Mouse (Mus musculus): Measurements from ENCODE around the gene Max.

Max gene
- long read RNA-seq, experiment 1, partial matches to known transcripts, result 0 of 3 reads
- long read RNA-seq, experiment 1, other reads (novel, unspliced or antisense), result 2 of 3 reads
- long read RNA-seq, experiment 2, partial matches to known transcripts, result 0 of 1 reads
- long read RNA-seq, experiment 2, other reads (novel, unspliced or antisense), result 1 of 1 reads

DNA sequence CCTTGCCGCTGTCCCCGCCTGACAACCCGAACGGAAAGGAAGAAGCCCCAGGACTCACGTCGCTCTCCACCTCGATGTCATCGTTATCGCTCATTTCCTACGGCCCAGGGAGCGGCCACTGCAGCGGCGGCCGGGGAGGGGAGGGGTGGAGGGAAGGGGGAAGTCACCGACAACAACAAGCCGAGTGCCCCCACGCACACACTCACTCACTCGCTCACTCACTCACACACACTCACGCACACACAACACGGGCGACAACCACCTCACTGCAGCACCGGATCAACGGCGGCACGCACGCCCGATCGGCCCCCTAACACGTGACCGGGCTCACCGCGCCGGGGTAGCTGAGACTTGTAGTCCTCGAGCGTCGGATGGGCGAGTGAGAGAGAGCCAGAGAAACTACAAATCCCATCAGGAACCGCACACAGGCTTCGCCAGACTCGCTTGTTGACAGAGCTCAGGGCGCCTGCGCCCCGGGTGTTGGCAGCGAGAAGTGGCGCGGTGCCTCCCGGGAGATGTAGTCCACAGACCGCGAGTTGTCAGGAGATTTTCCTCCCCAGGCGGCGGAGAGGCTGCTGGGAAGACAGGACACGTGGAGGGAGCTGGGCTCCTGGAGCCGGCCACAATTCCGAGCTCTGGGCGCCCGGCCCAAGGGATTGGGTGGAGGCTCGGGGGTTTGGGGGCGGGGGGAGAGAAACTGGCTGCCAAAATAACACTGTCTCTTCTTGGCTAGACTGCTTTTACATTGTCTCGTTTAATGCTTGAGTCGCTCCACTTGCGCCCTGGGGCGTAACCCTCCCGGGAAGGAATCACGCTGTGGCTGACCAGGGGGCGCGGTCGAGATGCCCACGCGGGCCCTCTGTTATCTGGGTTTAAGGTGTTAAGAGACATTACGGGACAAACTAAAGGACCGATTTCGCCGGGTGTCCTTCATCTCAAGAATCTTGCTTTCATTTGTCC lies at the start of gene Max:
Max (minus strand) TSS at position 270 of the 960 bp plus-strand sequence.
- intact Hi-C loops (cut with DNase I), result no loop called here

DNA sequence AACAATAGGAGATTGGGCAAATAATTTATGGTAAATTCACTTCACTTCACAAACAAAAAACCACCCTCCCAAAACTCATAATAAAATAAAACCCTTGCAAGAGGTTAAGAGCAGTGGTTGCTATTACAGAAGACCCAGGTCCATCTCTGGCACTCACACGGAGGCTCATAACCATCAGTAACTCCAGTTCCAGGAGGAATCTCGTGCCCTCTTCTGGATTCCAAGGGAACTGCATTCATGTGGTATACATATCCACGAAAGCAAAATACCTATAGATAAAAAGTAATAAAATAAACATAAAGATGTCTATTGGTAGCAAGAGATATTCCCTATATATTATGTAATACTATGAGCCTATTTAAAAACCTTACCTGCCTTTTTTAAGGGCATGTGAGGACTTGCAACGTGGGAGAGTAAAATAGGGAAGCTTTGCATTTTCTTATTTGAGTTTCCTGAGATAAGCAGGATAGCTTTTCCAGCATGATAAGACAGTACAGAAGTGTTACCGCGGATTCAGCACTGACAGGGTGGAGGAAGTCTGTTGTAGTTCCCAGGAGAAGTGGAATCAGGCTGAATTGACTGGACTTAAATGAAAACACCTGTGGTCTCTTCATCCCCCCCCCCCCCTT lies 49.2 kb upstream of the Max start:
- intact Hi-C loops (cut with DNase I), result no loop called here

GRCm38 (mm10) chr12:77009202-77010030 lies 47.4 kb upstream of the Max start:
- intact Hi-C loops (cut with DNase I), result loop anchor here (10.0 kb wide), 1 partner anchor 775 kb away; no protein-coding TSS in a partner anchor

- intact Hi-C loops (cut with DNase I), result loop anchor here (10.0 kb wide), 1 partner anchor 780 kb away; no protein-coding TSS in a partner anchor
Observed at GRCm38 (mm10) chr12:77004893-77005292, 42.9 kb upstream of the Max start.

- intact Hi-C loops (cut with DNase I), result loop anchor here (10.0 kb wide), 1 partner anchor 782 kb away; no protein-coding TSS in a partner anchor
Observed at GRCm38 (mm10) chr12:77002551-77003228, 40.7 kb upstream of the Max start.

DNA sequence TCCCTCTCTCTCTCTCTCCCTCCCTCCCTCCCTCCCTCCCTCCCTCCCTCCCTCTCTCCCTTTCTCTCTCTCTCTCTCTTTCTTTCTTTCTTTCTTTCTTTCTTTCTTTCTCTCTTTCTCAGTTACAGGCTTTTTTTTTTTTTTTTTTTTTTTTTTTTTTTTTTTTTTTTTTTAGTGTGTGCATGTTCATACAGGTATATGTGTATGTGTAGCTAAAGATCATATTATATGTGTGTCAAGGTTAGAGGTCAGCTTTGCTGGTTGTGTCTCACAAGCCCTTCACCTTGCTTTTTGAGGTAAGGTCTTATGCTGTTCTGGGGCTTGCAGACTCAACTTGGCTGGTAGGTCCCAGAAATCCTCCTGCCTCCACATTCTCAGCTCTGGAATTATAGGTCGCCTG lies 39.3 kb upstream of the Max start:
- intact Hi-C loops (cut with DNase I), result loop anchor here (2.0 to 10.0 kb wide), 2 partner anchors 567 to 783 kb away; no protein-coding TSS in a partner anchor

- intact Hi-C loops (cut with DNase I), result loop anchor here (2.0 to 10.0 kb wide), 2 partner anchors 568 to 784 kb away; no protein-coding TSS in a partner anchor
Observed at GRCm38 (mm10) chr12:77000705-77001284, 38.8 kb upstream of the Max start.

DNA sequence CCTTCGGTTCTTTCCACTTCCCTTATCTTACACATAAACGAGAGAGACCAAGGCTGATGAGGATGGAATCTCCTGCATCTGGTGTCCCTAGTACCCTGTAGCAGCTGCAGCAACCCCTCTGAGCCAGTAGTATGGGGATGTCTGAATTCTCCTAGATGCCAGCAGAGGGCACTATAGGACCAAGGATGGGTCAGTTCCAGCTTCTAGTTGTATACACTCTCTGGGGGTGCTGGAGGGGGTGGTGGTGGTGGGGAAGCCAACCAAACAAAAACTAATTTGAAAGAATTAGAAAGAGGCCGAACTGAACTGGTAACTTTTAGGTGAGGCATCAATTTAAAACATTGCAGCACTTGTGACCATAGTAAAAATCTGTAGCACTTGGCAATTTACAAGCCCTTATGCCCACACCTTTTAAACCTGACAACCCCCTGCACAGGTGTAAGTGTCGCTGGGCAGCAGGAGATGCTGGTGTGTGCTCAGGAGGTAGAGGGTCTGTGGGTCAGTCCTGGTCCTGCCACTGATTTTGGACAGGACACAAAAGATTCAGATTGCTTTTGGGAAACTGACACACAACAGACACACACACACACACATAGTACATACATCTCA lies 38.2 kb upstream of the Max start:
- intact Hi-C loops (cut with DNase I), result loop anchor here (2.0 to 10.0 kb wide), 2 partner anchors 569 to 785 kb away; no protein-coding TSS in a partner anchor

DNA sequence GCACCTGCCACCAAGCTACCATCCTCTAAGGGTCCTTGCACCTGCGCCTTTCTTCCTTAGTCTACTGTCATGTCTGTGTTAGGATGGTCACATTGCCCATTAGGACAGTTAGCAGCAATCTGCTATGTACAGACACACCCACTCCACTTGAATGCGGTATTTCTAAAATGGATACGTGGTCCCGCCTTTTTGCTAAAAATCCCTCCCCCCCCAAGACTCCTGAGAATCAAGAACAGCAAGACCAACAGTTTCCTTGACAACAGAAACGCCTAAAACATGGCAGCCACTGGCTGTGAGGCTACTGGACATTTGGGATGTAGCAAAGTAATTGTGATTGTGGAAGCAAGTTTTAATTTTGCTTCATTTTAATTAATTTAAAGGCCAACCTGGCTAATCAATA lies 32.8 kb upstream of the Max start:
- intact Hi-C loops (cut with DNase I), result loop anchor here (5.0 kb wide), 1 partner anchor 673 kb away; no protein-coding TSS in a partner anchor

DNA sequence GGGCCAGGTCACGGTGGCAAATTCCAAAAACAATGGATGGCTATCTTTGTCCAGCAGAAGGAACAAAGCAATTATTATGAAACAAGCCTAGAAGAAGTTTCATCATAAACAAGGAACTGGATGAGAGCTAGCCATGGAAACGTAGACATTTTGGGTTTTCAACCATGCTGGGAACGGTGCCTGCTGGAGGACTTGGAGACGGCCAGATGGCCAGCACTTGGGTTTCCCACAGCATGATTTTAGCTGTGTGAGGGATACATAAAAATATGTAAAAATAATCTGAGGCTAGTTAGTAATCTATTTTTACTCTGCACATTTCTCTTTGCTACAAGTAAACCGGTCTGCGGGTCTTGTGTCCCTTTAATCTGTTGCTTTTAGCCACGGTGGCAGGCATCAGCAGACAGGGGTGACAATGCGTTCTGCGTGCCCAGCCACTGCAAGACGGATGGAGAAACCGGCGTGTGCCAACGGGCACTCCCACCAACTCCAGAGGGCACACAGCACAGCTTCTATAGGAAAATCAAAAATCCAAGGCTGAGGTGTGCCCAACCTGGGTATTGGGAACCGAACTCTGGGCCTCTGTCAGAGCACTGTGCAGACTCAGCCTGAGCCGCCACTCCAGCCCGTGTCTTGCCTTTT lies 31.0 kb upstream of the Max start:
- intact Hi-C loops (cut with DNase I), result no loop called here

DNA sequence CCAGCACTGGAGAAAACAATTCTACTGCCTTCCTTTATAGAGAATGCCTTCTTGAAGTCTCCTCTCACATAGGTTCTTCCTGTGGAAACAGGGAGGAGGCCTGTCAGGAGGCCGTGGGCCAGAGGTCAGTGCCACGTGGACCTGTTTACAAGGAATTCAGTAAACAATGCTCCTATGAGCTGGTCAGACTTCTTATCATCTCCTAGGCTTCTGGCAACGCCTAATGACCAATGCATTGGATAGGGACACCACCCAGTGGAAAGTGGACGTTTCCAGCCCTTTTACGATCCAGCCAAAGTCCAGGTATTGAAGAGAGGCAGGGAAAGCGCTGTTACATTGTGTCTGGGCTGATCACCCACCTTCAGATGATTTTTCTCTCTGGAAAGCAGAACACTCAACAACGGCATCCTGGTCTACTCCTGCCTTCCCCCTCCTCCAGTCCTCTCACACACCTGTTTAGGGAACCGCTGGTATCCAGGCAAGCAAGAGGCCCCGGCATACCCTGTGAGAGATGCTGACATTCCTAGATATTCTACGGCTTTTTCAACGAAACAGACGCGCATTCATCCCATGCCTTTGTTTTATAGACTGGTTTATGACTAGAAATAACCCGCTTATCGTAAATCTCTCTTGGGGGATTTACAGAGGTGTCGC lies 20.9 kb upstream of the Max start:
- intact Hi-C loops (cut with DNase I), result no loop called here

- intact Hi-C loops (cut with DNase I), result no loop called here
Observed at GRCm38 (mm10) chr12:76979530-76979929, 17.5 kb upstream of the Max start.

DNA sequence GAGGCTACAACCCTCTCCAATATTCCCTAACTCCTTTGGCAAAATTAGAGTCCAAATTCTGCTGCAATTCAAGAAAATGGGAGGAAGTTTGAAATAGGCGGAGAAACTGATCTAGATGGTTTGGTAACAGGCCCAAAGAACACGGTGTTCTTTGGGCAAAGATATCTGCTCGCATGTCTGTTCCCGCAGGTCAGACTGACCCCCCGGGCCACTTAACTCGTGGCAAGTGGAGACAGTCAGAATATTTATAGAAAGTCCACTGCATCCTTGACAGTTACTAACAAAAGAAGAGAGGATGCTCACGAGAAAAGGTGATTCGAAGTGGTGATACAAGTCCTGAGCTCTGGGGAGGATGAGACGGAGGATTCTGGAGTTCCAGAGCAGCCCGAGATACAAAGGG lies 10.7 kb upstream of the Max start:
- intact Hi-C loops (cut with DNase I), result no loop called here

DNA sequence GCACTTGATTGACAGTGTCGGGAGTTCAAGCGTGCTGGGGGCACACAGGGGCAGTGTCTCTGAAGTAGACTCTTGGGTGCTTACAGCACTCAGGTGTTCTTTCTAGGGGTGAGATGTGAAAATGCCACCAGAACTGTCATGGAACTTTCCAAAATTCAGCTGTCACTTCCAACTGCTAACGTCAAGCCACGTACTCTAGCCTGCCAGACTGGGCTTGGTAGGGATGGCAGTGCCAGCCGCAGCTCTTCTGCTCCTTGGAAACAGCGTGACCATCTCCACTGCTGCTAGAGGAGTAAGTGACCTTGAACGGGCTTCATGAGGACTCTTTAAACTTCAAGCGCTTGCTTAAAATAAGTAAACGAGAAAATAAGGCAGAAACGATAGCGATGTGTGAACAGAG lies 10.2 kb upstream of the Max start:
- intact Hi-C loops (cut with DNase I), result no loop called here

DNA sequence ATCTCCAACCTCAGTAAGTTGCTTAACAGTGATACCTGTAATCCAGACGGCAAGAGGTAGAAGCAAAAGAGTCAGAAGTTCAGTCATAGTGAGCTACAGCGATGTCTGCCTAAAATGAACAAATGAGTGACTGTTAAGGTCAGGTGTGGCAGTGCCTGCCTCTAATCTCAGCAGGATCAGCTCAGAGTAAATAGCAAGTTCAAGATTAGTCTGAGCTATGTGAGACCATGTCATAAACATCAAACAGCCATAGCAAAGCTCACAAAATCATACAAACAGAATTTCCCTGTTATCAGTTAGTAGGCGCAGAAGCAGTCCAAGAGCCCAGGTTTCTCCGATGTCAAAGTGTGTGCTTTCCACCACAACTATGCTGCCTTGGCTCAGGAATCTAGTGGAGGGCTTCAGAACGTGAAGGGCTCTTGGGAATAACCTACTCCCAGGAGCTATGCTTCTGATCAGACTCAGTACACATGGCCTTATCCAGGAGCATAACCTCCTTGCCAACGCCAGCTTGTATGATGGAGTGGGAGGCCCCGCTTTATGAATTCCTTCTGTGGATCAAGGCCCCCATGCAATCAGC lies 9.7 kb upstream of the Max start:
- intact Hi-C loops (cut with DNase I), result no loop called here

DNA sequence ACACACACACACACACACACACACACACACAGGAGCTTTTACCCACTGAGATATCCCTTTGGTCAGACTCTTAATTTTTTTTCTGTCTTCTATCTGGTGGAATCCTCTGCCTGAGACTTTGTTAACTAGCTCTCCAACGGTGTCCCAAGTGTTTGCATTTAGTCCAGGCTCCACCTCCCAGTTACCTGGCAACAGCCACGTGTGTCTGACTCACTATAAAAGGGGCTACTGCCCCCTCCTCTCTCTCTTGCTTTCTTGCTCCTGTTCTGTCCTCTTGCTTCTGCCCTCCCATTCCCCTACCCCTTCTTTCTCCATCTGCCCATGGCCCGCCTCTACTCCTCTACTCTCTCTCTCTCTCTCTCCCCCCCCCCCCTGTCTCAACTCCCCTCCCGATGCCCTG lies 3.9 kb upstream of the Max start:
- intact Hi-C loops (cut with DNase I), result no loop called here

- intact Hi-C loops (cut with DNase I), result no loop called here
Observed at GRCm38 (mm10) chr12:76965089-76965488, 3.1 kb upstream of the Max start.
